Mouse (Mus musculus): Measurements from ENCODE around the gene Carhsp1.

The Carhsp1 gene

DNA sequence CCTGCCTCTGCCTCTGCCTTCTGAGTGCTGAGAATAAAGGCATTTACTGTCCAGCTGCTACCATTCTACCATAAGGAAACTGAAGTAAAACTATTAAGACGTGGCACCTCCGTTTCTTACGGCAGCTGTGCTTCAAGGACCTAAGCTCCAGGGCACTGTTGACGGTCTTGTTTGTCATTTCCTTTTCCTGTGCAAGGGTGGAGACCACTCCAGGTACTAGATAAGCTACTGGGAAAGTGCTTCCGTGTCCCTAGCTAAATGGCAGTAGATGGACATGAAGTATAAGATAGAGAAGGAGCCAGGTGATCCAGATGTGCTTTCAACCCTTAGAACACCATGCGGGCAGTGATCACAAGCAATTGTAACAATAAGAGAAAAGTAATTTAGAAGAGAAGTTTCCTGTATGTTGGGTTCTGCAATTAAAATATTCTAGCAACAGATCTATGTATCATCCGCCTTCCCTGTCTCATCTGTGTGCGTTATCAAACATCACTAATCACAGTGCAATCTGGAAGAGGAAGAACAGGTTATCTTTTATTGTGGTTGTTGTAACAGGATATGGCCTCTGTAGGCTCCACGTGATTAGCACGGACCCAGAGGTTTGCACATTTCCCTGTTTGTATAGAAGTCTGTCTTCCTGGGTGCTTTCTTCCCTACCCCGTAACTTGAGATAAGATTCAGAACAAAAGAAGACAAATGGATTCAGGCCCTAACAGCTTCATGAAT is 32.3 kb downstream of the Carhsp1 start:
- DNase-seq (ENCODE audit: low read depth, low spot score) = peak; percentile 49

DNA sequence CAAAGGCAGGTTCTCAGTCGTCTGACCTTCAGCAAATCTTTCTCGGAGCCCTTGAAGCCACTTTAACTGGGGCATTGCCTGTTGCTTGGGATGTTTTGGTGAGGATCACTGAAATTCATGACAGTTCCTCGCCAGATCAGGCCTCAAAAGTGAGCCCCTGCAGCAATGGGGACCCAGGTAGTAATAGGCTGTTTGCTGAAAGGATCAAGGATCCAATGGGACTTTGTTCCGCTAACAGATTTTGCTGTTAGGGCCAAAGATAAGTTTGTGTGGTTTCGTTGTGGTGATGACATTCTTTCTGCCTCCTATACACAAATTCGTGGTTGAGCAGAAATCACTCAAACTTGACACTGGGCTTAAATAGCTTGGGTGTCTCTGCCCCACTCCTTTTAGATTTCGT is 33.8 kb downstream of the Carhsp1 start:
- no peak for DNase-seq (ENCODE audit: low read depth, low spot score)

DNA sequence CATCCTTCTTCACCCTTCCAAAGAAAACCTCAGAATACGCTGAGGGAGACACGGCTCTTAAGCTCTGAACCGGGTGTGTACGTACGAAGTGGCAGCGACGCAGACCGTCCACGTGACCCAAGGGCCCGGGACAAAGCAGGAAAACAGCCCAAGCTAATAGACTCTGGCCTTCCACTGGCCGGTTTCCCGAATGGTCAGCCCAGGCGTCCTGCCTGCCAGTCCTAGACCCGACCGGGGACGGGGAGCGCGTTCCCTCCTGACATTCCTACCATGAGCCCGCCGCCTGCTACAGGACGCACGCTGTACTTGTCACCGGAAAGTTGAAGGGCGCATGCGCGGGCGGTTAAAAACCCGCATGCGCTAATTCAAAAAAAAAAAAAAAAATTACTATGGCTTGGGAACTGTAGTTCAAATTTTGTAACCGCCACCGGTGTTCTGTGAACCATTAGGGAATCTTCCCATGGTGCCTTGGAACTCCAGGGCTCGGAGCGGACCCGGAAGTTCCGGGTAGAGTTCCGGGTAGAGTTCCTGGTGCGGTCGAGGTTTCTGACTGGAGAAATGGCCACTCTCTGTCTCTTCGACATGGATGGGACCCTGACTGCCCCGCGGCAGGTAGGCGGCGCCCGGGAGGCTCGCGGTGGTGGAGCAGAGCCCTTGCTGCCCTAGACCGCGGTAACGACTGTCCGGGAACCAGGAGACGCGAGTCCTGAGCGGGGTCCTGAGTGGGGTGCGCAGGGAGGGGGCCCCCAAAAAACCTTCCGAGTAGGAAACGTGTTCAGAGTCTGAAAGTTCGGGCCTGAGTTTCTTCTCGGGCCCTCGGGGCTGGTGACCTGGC is 34.5 kb downstream of the Carhsp1 start, which contains the start of the genes Pmm2 and Tmem186:
Pmm2 (plus strand) TSS at position 458 of the 835 bp plus-strand sequence.
Tmem186 (minus strand) TSS at position 496 of the 835 bp plus-strand sequence.
- peak; percentile 90 for DNase-seq (ENCODE audit: low read depth, low spot score)

DNA sequence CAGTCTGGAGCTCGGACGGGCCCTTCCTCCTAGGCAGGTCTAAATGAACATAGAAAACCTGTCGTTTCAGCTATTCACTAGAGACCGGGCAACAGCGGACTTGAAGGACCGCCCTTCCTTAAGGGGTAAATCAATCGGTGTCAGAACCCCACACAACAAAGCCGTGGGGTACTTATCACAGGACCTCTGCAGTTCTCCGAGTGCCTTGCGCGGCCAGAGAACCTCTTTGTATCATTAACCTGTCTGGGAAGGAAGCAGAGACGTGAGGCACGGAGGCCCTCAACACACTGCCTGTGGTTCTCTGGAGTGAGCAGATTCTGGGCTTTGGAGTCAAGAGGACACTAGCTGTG is 35.1 kb downstream of the Carhsp1 start:
- no peak for DNase-seq (ENCODE audit: low read depth, low spot score)

DNA sequence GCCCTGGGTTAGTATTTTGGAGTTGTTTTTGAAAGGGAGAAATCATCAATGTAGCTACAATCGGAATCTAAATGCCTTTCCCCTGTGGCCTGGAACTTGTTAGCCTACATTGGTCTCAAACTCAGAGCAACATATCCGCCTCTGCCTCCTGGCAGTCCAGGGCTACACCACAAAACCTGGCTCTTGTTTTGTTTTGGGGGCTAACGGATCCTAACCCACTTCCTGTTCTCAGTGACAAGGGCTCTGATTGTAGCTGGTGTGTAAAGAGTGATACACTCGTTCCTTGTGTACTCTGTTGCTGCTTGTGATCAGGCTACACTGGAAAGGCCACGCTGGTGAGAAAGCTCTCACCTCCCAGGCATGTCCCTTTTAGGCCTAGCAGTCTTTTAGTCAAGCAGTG is 40.5 kb downstream of the Carhsp1 start:
- no peak for DNase-seq (ENCODE audit: low read depth, low spot score)

DNA sequence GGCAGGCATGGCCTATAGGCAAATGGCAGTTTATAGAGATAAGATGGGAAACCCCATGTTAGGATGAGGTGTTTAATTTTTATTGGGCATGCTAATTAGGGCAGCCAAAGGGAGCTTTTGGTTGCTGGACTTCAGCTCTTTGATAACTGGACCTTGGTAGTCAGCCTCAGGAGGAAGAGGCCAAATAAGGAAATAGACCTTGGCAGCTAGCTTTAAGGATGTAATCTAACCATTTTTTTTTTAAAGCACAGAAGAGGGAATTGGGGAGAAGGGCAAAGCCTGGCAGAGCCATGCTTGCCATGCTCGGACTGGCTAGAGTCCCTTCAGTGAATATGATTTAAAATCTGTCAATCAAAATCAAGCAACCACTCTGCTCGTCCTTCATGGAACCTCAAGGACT is 41.5 kb downstream of the Carhsp1 start:
- DNase-seq (ENCODE audit: low read depth, low spot score) = no peak

DNA sequence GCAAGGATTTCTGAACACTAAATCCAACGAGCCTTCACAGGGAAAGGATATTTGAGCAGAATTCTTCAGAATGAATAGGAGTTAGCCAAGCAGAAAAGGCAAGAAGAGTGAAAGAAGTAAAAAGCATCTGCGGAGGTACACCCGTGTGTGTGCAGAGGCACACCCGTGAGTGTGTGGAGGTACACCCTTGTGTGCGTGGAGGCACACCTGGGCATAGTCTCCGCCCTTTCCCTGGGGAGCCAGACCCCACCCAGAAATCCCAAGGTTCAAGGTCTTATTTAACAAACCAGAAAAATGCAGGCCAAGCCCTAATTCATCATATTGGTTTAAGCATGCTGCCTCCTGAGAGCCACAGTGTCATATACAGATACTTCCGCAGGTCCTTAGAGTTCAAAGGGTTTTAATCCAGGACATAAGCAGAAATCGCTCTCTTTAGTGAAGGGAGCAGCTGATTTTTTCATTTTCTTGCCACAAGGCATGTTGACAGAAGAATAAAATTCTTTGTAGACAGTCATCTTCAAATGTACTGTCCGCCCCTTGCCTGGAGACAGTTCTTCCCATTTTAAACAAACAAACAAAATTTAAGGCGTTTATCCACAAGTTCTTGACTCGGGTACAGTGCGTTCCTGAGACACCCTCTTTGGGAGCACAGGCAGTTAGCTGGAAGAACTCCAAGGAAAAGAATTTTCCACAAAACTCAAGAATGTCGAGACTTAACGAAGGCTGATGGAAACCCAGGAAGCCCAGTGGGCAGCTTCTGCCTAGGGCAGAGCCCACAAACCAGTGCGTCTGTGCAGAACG is 51.4 kb downstream of the Carhsp1 start:
- no peak for DNase-seq (ENCODE audit: low read depth, low spot score)

DNA sequence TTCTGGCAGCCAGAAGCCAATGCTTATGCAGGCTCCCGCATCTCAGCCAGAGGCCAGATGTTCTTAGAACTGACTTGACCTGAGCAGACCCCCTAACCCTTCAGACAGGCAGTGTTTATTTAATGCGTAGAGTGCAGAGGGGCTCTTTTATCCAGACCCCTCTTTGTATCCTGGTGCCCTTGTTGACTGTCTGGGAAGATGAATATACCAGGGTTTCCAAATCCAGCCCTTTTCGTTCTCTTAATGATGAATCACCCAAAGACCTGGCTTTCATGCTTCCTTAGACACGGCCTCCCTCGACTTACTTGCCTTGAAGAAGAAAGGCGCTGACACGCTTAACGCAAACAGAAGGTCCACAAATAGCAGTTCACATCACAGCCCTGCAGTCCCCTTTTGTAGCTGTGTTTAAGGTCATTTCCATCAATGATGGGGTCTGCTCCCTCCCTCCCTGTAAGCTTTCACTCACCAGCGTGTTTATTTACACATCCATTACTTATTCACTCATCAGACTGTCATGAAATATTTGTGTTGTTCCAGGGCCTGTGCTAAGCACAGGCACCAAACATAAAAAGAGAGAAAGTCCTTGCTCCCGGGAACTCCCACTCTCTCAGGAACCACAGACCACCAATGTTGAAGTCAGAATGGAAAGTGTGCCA is 52.2 kb downstream of the Carhsp1 start:
- DNase-seq (ENCODE audit: low read depth, low spot score) = no peak

DNA sequence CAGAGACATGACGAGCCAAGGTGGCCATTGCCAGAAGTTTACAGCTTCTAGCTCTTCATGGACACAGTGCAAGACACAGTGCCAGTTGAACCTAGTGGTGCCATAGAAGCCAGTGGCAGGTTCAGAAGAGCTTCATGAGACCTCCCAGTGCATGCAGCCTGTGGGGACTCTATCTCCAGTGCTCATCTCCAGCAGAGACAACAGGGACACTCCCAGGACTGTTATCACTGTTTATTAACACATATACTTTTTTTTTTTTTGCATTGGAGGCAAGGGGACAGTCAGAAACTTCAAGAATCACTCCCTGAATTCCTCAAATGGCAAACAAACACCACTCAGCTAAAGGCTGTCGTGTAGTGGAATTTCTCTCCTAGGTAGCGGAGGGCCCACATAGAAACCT is 58.5 kb downstream of the Carhsp1 start:
- no peak for DNase-seq (ENCODE audit: low read depth, low spot score)

DNA sequence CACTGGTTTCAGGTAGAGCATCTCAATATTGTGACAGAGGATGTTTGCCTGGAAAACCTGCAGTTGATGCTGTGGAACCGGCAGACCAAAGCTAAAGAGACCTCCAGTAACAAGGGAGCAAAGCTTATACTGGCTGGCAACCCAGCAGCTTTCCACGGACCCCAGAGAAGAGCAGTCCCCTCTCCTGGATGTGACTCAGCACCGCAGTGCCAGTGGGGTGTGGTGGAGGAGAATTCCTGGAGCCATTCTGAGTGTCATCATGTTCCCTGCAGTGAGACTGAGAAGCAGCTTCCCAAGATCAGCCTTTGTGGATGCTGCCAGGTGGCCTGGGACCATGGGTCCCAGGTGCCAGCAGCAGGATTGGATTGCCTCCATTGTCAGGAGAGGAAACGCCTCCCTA is 58.9 kb downstream of the Carhsp1 start:
- DNase-seq (ENCODE audit: low read depth, low spot score) = no peak

DNA sequence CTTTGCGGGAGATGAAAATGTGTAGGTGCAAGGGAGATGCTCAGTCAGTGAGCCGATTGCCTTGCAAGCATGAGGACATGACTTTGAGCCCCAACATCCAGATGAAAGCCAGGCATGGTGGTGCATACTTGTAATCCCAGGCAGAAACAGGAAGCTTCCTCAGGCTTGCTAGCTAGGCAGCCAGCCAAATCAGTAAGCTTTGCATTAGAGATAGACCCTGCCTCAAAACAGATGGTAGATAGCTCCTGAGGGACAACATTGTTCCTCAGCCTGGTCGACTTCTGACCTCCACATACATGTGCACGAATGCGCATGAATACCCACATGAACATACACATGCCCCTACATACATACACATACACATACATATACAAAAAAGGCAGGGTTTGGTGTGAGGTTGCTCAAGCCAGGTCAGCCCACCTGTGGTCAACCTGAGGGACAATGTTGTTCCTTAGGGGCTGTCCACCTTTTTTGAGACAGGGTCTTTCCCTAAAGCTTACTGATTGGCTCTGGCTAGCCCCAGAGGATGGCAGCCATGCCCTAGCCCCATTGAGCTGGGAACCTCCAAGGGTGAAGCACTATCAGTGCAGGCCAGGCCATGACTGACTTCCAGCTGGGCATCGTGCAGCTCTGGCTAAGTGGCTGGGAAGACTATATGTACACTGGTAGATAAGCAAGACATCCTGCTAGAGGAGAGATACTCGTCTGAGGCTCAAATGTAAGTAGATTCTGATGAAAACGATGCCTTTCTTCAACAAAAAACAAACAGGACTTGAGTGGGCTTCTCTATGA is 59.5 kb downstream of the Carhsp1 start:
- DNase-seq (ENCODE audit: low read depth, low spot score) = no peak

DNA sequence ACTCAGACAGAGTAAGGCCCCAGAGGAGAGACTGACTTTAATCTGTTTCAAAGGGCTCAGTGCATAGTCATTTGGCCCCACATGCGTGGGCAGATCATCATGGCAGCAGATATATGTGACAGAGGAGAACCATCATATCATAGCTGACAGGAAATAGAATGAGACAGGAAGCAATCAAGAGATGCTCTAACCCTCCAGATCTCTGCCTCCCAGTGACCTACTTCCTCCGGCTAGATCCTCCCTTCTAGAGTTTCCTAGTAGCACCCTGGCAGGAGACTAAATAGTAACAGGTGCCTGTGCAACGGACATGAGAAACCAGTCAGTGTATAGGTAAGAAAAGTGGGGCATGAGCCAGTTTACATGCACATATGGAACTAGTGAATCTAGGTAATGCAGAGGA is 61.6 kb downstream of the Carhsp1 start:
- DNase-seq (ENCODE audit: low read depth, low spot score) = peak; percentile 38

Measured in CD4-positive, CD25-positive, alpha-beta regulatory T cell, adult 2 months (primary cell).